Mouse (Mus musculus): ENCODE data around the gene Zfp398. TPM values are rescaled to one million over a fixed set of nuclear protein-coding genes. Genes with fewer than 3 reads are reported as not detected.
A peak's percentile ranks its signal among the peaks of the same experiment; 100 is the strongest.

The Zfp398 gene
- polyA plus RNA-seq, 1 experiment from 2014 or later = 13.7 TPM

- Histone ChIP-seq H3K27ac (replicated peaks) (no peak overlapping the region), H3K9me3 (no peaks in the 10 kb centered on the region), H3K4me2 (replicated peaks) (peak overlapping the region; percentile 32), H3K36me3 (peaks cover 22% of the 10 kb centered on the region), H3K4me1 (peaks cover 32% of the 10 kb centered on the region), H3K27me3 (no peaks in the 10 kb centered on the region), H3K4me3 (peak overlapping the region; percentile 5; the same call in 1 of the 2 replicates), H3K9ac (replicated peaks) (0 out of 2 replicates have a peak overlapping the region, but pooled peaks have one; percentile 37)
- ATAC-seq (ENCODE audit: low FRiP score, low read depth) = no peak
- 88% methylated on average over 2 of the region's 2 CpGs for WGBS
These were observed 25.3 kb upstream of the Zfp398 start for GRCm38 (mm10) chr6:47810181-47810580.

GRCm38 (mm10) chr6:47811324-47811723 lies 24.1 kb upstream of the Zfp398 start:
- 67% methylated on average over 5 of the region's 5 CpGs for WGBS
- H3K4me2 ChIP-seq (replicated peaks) = peak overlapping the region; percentile 80
- peaks cover 18% of the 10 kb centered on the region for H3K36me3 ChIP-seq
- ATAC-seq (ENCODE audit: low FRiP score, low read depth) = no peak
- H3K9ac ChIP-seq (replicated peaks) = peak overlapping the region; percentile 90
- no peak overlapping the region for H3K27ac ChIP-seq (replicated peaks)
- H3K9me3 ChIP-seq = no peaks in the 10 kb centered on the region
- peaks cover 32% of the 10 kb centered on the region for H3K4me1 ChIP-seq
- H3K27me3 ChIP-seq = no peaks in the 10 kb centered on the region
- peak overlapping the region; percentile 85 for H3K4me3 ChIP-seq

GRCm38 (mm10) chr6:47812271-47812915 lies 23.1 kb upstream of the Zfp398 start:
- Histone ChIP-seq H3K9ac (replicated peaks) (peak overlapping the region; percentile 90), H3K27ac (replicated peaks) (peak overlapping the region; percentile 95), H3K36me3 (peaks cover 14% of the 10 kb centered on the region), H3K4me2 (replicated peaks) (peak overlapping the region; percentile 80), H3K4me1 (peaks cover 32% of the 10 kb centered on the region), H3K4me3 (peak overlapping the region; percentile 85), H3K27me3 (no peaks in the 10 kb centered on the region), H3K9me3 (no peaks in the 10 kb centered on the region)
- no peak for ATAC-seq (ENCODE audit: low FRiP score, low read depth)
- under 1% methylated on average over 17 of the region's 17 CpGs for WGBS

- Histone ChIP-seq H3K4me1 (peaks cover 32% of the 10 kb centered on the region), H3K4me2 (replicated peaks) (peak within 1 kb of the TSS; percentile 80)
- WGBS = under 1% methylated on average over 44 of the region's 44 CpGs
These were observed 22.1 kb upstream of the Zfp398 start, which contains the start of gene Pdia4 for GRCm38 (mm10) chr6:47813257-47813878. Gene Pdia4 (minus strand): TSS chr6:47813430.

GRCm38 (mm10) chr6:47816151-47816550 lies 19.3 kb upstream of the Zfp398 start:
- H3K27ac ChIP-seq (replicated peaks) = no peak overlapping the region
- no peaks in the 10 kb centered on the region for H3K27me3 ChIP-seq
- no peak overlapping the region for H3K9ac ChIP-seq (replicated peaks)
- H3K36me3 ChIP-seq = peaks cover 43% of the 10 kb centered on the region
- H3K4me3 ChIP-seq = no peak overlapping the region
- no peak for ATAC-seq (ENCODE audit: low FRiP score, low read depth)
- no peaks in the 10 kb centered on the region for H3K9me3 ChIP-seq
- WGBS = 96% methylated on average over 1 of the region's 1 CpGs
- H3K4me2 ChIP-seq (replicated peaks) = no peak overlapping the region
- H3K4me1 ChIP-seq = peaks cover 14% of the 10 kb centered on the region

More at GRCm38 (mm10) chr6:47813257-47813878, 22.1 kb upstream of the Zfp398 start, which contains the start of gene Pdia4:
- peak; percentile 100 for ATAC-seq (ENCODE audit: low FRiP score, low read depth)
- Histone ChIP-seq H3K4me3 (peak within 1 kb of the TSS; percentile 85), H3K36me3 (peaks cover 16% of the 10 kb centered on the region), H3K27ac (replicated peaks) (peak within 1 kb of the TSS; percentile 95), H3K9ac (replicated peaks) (peak within 1 kb of the TSS; percentile 90), H3K9me3 (no peaks in the 10 kb centered on the region), H3K27me3 (no peaks in the 10 kb centered on the region)

GRCm38 (mm10) chr6:47818721-47819120 lies 16.7 kb upstream of the Zfp398 start:
- no peaks in the 10 kb centered on the region for H3K9me3 ChIP-seq
- H3K9ac ChIP-seq (replicated peaks) = no peak overlapping the region
- peaks cover 66% of the 10 kb centered on the region for H3K36me3 ChIP-seq
- no peak overlapping the region for H3K4me2 ChIP-seq (replicated peaks)
- H3K27ac ChIP-seq (replicated peaks) = no peak overlapping the region
- ATAC-seq (ENCODE audit: low FRiP score, low read depth) = no peak
- peaks cover 3% of the 10 kb centered on the region; the same call in 1 of the 2 replicates for H3K4me1 ChIP-seq
- H3K4me3 ChIP-seq = no peak overlapping the region
- no peaks in the 10 kb centered on the region for H3K27me3 ChIP-seq
- 95% methylated on average over 8 of the region's 8 CpGs for WGBS

- 93% methylated on average over 23 of the region's 23 CpGs for WGBS
- peaks cover 76% of the 10 kb centered on the region for H3K36me3 ChIP-seq
- ATAC-seq (ENCODE audit: low FRiP score, low read depth) = no peak
These were observed 15.7 kb upstream of the Zfp398 start for GRCm38 (mm10) chr6:47819626-47820325.

GRCm38 (mm10) chr6:47821236-47821635 lies 14.2 kb upstream of the Zfp398 start:
- Histone ChIP-seq H3K27me3 (no peaks in the 10 kb centered on the region), H3K9me3 (no peaks in the 10 kb centered on the region), H3K4me3 (no peak overlapping the region), H3K9ac (replicated peaks) (no peak overlapping the region), H3K4me2 (replicated peaks) (no peak overlapping the region), H3K4me1 (no peaks in the 10 kb centered on the region), H3K27ac (replicated peaks) (no peak overlapping the region), H3K36me3 (peaks cover 73% of the 10 kb centered on the region)
- WGBS = 96% methylated on average over 5 of the region's 5 CpGs
- ATAC-seq (ENCODE audit: low FRiP score, low read depth) = no peak

More at GRCm38 (mm10) chr6:47819626-47820325, 15.7 kb upstream of the Zfp398 start:
- Histone ChIP-seq H3K4me2 (replicated peaks) (no peak overlapping the region), H3K4me3 (no peak overlapping the region), H3K9ac (replicated peaks) (no peak overlapping the region), H3K27ac (replicated peaks) (no peak overlapping the region), H3K4me1 (no peaks in the 10 kb centered on the region), H3K9me3 (no peaks in the 10 kb centered on the region), H3K27me3 (no peaks in the 10 kb centered on the region)

GRCm38 (mm10) chr6:47821776-47822175 lies 13.7 kb upstream of the Zfp398 start:
- Histone ChIP-seq H3K27ac (replicated peaks) (no peak overlapping the region), H3K4me1 (no peaks in the 10 kb centered on the region), H3K27me3 (no peaks in the 10 kb centered on the region), H3K36me3 (peaks cover 73% of the 10 kb centered on the region), H3K4me2 (replicated peaks) (no peak overlapping the region), H3K9ac (replicated peaks) (no peak overlapping the region), H3K9me3 (no peaks in the 10 kb centered on the region), H3K4me3 (no peak overlapping the region)
- no peak for ATAC-seq (ENCODE audit: low FRiP score, low read depth)
- 97% methylated on average over 6 of the region's 6 CpGs for WGBS

GRCm38 (mm10) chr6:47824241-47824640 lies 11.2 kb upstream of the Zfp398 start:
- Histone ChIP-seq H3K4me1 (0 out of 2 replicates have a peak, but pooled peaks cover 2% of the 10 kb centered on the region), H3K36me3 (peaks cover 57% of the 10 kb centered on the region), H3K4me2 (replicated peaks) (no peak overlapping the region), H3K27me3 (no peaks in the 10 kb centered on the region), H3K9me3 (no peaks in the 10 kb centered on the region), H3K9ac (replicated peaks) (no peak overlapping the region), H3K27ac (replicated peaks) (no peak overlapping the region), H3K4me3 (no peak overlapping the region)
- no peak for ATAC-seq (ENCODE audit: low FRiP score, low read depth)
- 74% methylated on average over 2 of the region's 2 CpGs for WGBS

- H3K9me3 ChIP-seq = no peaks in the 10 kb centered on the region
- no peak for ATAC-seq (ENCODE audit: low FRiP score, low read depth)
These were observed 8.0 kb upstream of the Zfp398 start for GRCm38 (mm10) chr6:47827462-47827861.

GRCm38 (mm10) chr6:47828950-47829349 lies 6.5 kb upstream of the Zfp398 start:
- peaks cover 7% of the 10 kb centered on the region; the same call in 1 of the 2 replicates for H3K4me1 ChIP-seq
- no peaks in the 10 kb centered on the region for H3K27me3 ChIP-seq
- 0 out of 2 replicates have a peak overlapping the region, but pooled peaks have one; percentile 20 for H3K9ac ChIP-seq (replicated peaks)
- no peaks in the 10 kb centered on the region for H3K9me3 ChIP-seq
- peak overlapping the region; percentile 50 for H3K4me2 ChIP-seq (replicated peaks)
- ATAC-seq (ENCODE audit: low FRiP score, low read depth) = no peak
- H3K27ac ChIP-seq (replicated peaks) = no peak overlapping the region
- peaks cover 12% of the 10 kb centered on the region; the same call in 1 of the 2 replicates for H3K36me3 ChIP-seq
- peak overlapping the region; percentile 73 for H3K4me3 ChIP-seq
- WGBS = 42% methylated on average over 1 of the region's 1 CpGs

More at GRCm38 (mm10) chr6:47827462-47827861, 8.0 kb upstream of the Zfp398 start:
- Histone ChIP-seq H3K4me3 (no peak overlapping the region), H3K4me2 (replicated peaks) (no peak overlapping the region), H3K27ac (replicated peaks) (no peak overlapping the region), H3K9ac (replicated peaks) (no peak overlapping the region), H3K36me3 (peaks cover 26% of the 10 kb centered on the region), H3K4me1 (peaks cover 7% of the 10 kb centered on the region; the same call in 1 of the 2 replicates), H3K27me3 (no peaks in the 10 kb centered on the region)
- 96% methylated on average over 4 of the region's 4 CpGs for WGBS
